Mouse (Mus musculus) ovary, adult 10 weeks (tissue): ENCODE data around the gene Rabif. TPM values are rescaled to one million over a fixed set of nuclear protein-coding genes. Genes with fewer than 3 reads are reported as not detected.

Experiments
- polyA plus RNA-seq: library from polyadenylated mRNA; stranded (reverse); fragments of 350-450 nt; fragmentation: Illumina TruSeq; extraction: RNeasy Lipid Tissue Mini Kit (QIAGEN cat#74804); gene quantifications from one replicate; pipeline ENCODE4 v1.2.3, GENCODE M21; 2014

Rabif gene
- polyA plus RNA-seq: 49.5 TPM

GRCm38 (mm10) chr1:134494428-134495215, at the start of gene Rabif:
Gene Rabif (plus strand): TSS chr1:134494648.

GRCm38 (mm10) chr1:134454904-134455824, 39.3 kb upstream of the Rabif start, which contains the start of gene Klhl12:
Gene Klhl12 (plus strand): TSS chr1:134455531.

GRCm38 (mm10) chr1:134549632-134550132, 55.2 kb downstream of the Rabif start, which contains the start of gene Mgat4e:
Gene Mgat4e (minus strand): TSS chr1:134549682.

Other genes starting within 250 kb of the Rabif start
- not detected for gene Myog, start 204.7 kb upstream of the Rabif start, polyA plus RNA-seq
- gene Ppfia4, start 161.7 kb upstream of the Rabif start, polyA plus RNA-seq: 0.14 TPM
- 46.8 TPM for gene Tmem183a, start 132.7 kb upstream of the Rabif start, polyA plus RNA-seq
- not detected for gene 4933406M09Rik, start 108.7 kb upstream of the Rabif start, polyA plus RNA-seq
- 17.8 TPM for gene Cyb5r1, start 89.1 kb upstream of the Rabif start, polyA plus RNA-seq
- gene Adipor1, start 79.3 kb upstream of the Rabif start, polyA plus RNA-seq: 50.0 TPM
- 34.8 TPM for gene Klhl12, start 39.1 kb upstream of the Rabif start, polyA plus RNA-seq
- not detected for gene Mgat4e, start 55.0 kb downstream of the Rabif start, polyA plus RNA-seq
- 41.7 TPM for gene Kdm5b, start 65.5 kb downstream of the Rabif start, polyA plus RNA-seq
- gene Syt2, start 152.0 kb downstream of the Rabif start, polyA plus RNA-seq: 0.23 TPM